Mouse (Mus musculus): ENCODE results near the gene Amigo3. TPM values are rescaled to one million over a fixed set of nuclear protein-coding genes. Genes with fewer than 3 reads are reported as not detected.
"Not testable (repeated sequence)": the region's sequence is repeated elsewhere in the genome, so short reads cannot be mapped to it uniquely, and the experiment has no call there.

Amigo3 gene
- total RNA-seq (2021): 3.5 and 9.6 TPM in 2 replicates
- long read RNA-seq, partial matches to known transcripts: 0 of 4 reads
- long read RNA-seq, other reads (novel, unspliced or antisense): 0 of 4 reads

DNA sequence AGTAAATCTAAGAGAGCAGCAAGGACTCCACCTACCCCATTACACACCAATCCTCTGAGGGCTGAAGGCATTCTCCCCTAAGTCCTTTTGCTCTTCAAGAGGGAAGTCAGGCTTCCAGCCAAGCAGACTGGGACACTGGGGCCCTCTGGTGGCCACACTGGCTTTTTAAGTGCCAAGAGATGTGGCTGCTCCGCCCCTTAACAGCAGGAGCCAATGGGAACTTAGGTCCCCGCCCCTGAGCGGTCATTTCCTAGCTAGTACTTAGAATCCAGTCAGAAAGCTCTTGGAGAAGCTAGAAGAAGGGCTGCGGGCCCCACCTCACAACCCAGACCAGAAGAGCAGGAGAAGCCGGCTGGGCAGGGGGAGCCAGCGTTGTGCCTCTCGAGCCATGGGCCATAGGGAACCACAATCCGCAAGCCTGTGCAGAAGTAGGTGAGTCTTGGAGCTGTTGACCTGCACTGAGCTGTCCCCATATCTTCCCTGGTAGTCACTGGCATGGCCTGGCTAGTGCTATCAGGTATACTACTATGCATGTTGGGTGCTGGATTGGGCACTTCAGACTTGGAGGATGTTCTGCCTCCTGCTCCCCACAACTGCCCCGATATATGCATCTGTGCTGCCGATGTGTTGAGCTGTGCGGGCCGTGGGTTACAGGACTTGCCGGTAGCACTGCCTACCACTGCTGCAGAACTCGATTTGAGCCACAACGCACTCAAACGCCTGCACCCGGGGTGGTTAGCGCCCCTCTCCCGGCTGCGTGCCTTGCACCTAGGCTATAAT lies at the start of gene Amigo3:
Amigo3 (plus strand) TSS at position 275 of the 780 bp plus-strand sequence.
- DNase-seq: peak; percentile 95

DNA sequence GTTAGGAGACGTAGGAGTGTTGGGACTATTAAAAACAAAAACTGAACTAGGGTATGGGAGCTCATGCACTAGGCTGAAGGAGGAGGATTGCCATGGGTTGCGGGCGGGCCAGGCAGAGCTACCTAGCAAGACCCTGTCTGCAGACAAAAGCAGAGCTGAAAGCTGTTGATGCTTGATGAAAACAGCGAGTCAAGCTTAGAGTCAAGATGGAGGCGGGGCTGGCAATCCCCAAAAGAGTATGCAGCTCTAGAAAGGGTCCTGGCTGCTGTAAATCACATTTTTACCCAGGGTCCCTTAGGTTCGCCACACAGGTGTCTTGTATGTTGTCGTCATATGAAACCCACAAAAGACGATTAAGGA lies 49.4 kb upstream of the Amigo3 start:
- no peak for DNase-seq

DNA sequence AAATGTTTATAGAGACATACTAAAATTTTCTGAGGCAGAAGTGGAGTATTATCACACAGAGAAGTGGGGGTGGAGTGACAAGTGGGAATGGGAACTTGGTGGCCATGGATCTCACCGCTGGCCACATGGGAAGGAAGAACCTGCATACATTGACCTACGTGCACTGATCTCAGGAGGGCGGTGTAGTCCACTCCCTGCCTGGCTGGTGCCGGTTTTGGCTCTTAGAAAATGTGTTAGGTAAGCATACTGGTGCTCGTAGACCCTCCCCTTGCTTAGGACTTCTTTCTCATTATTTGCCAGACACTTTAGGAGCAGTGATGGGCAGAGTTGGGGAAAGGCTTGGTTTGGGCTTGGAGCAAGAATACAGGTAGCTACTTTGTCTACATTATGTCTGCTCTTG lies 44.9 kb upstream of the Amigo3 start:
- no peak for DNase-seq

GRCm38 (mm10) chr9:108010385-108010784 lies 42.6 kb upstream of the Amigo3 start:
- DNase-seq: no peak

DNA sequence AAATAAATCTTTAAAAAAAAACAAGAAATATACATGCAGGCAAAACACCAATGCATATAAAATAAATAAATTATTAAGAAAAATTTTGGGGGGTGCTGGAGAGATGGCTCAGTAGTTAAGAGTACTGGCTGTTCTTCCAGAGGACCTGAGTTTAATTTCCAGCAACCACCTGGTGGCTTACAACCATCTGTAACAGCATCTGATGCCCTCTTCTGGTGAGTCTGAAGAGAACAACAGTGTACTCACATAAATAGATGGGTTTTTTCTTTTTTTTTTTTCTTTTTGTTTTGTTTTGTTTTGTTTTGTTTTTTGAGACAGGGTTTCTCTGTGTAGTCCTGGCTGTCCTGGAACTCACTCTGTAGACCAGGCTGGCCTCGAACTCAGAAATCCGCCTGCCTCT lies 39.4 kb upstream of the Amigo3 start:
- not testable (repeated sequence) for DNase-seq

GRCm38 (mm10) chr9:108017127-108017526 lies 35.8 kb upstream of the Amigo3 start:
- no peak for DNase-seq

DNA sequence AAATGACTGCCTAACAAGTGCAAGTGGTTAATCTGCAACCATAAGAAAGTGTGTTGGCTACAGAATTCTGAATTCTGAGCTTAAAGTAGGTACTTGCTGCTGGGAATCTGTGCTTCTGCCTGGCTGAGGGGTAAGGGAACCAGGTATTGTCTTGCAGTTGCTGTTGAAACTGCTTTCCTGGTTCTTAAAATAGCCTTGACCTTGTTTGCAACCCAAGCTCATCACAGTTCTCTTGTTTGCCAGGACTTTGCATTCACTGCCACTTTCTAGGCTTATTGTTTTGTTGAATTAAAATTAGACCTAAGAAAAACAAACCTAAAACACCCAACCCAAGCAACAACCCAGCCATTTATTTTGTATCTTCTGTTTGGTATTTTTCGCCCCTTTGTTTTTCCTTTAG lies 32.2 kb upstream of the Amigo3 start:
- DNase-seq: no peak

DNA sequence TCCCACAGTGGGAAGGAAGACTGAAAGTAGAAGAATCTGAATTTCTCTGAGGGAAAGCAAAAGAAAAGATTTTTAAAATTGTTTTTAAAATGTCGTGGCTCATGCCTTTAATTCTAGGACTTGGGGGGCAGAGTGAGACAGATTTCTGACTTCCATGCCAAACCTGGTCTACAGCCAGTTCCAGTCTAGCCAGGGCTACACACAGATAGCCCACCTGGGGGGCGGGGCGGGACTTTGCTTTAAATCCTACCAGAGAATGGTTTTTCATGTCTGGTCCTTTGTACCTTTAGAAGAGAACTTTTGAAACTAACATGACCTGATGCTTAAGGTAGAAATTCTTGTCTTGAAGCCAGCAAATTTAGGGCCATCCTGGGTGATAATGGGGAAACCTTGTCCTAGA lies 29.7 kb upstream of the Amigo3 start:
- no peak for DNase-seq

GRCm38 (mm10) chr9:108026584-108026983 lies 26.4 kb upstream of the Amigo3 start:
- no peak for DNase-seq

DNA sequence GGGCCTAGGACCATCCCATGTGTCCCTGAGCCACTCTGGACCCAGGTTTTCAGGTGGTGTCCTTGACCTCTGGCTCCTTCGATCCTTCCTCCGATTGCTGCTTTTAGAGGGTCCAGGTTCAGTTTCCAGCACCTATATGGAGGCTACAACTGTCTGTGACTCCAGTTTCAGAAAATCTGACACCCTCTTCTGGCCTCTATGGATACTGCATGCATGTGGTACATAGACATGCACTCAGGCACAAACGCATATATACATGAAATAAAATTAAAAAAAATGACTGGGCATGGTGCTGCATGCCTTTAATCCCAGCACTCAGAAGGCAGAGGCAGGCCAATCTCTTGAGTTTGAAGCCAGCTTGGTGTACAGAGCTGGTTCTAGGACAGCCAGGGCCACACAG lies 25.1 kb upstream of the Amigo3 start:
- DNase-seq: no peak

DNA sequence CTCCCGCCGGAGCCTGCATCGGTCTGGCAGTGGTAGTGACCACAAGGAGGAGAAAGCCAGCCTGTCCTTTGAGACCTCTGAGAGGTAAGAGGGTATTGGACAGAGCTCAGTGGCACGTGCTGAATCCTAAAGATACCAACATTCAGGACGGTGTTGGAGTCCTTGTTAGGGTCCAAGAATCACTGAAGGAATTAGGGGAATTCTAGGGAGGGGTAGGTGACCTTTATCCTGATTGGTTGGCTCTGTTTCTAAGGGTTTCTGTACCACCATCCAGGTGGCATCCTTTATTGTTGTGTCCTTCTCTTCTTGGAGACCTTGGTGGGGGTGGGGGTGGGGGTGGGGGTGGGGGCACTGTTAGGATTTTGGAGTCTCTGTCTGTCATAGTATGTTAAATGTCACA lies 20.8 kb upstream of the Amigo3 start:
- no peak for DNase-seq

DNA sequence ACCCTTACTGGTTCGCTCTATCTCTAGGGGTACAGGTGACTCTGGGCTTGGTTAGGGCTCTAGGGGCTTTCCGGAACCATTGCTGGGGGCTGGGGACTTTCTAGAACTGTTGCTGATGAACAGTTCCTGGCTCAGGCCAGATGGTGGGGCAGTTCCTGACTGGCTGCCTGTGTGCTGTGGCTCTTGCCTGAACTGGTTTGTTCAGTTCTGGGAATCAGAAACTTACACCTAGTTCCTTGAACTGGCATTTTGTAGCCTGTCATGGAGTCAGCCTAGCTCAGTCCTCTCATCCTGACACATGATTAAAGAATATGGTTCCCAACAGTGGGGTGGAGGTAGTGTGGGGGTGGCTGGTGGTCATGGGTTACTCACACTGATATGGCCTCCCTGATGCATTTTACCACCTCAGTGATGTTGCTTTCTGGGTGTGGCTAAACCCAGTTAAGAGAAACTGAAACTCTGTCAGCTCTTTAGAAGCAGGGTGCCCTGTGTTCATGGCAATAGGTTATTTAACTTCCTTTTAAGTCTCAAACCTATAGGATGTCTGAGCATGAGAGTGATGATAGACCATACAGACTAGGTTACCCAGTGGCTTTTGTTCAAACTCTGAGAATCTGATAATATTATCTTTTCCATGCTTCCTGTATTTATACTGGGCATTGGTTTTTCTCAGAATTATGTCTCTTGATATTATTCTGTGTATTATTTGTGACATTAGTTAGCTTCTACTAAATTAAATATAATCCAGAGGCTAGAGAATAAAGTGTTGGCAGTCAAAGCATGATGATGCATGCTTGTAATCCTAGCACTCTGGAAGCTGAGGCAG lies 17.4 kb upstream of the Amigo3 start:
- no peak for DNase-seq

DNA sequence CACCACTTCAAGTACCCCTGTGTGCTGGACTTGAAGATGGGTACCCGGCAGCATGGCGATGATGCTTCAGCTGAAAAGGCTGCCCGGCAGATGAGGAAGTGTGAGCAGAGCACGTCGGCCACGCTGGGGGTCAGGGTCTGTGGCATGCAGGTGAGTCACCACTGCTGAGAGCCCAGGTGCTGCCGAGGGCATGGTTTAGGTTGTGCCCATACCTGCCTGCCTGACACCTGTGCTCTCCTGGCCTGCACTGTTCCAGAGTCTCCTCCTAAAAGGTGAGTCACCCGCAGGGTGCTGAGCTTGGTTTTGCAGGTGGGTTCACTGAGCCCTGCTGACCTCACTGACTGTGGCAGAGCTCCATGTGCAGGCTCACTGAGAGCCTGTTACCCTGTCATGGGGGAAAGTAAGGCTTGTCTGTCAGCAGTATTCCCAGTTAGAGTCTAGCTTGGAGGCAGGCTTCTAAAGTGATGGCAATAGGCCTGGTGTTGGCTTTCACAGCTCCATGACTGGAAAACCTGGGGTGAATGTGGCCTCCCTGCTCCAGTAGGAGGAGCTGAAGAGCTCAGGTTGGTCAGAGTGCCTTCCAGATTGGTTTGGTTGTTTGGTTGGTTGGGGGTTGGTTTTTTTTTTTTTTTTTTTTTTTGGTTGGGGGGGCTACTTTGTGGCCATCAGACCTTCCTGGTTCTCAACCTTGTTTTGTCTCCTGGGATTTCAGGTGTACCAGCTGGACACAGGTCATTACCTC lies 8.0 kb upstream of the Amigo3 start:
- no peak for DNase-seq

DNA sequence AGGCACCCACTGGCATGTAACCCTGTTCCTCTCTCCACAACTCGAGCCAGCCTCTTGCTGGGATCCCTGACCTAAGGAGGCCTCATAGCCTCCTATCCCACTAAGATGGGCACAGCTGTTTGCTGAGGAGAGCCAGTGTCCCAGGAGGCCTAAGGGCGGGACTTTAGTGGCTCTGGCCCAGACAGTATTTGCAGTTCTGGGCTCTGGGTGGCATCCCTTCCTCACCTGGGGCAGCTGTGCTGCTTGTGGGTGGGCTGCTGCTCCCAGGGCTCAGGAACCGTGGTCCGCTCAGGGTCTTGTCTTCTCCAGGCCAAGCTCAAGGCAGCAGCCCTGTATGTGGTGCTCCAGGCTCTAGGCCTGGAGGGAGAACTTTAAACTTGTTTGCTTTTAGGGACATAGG lies 6.4 kb upstream of the Amigo3 start:
- DNase-seq: no peak

DNA sequence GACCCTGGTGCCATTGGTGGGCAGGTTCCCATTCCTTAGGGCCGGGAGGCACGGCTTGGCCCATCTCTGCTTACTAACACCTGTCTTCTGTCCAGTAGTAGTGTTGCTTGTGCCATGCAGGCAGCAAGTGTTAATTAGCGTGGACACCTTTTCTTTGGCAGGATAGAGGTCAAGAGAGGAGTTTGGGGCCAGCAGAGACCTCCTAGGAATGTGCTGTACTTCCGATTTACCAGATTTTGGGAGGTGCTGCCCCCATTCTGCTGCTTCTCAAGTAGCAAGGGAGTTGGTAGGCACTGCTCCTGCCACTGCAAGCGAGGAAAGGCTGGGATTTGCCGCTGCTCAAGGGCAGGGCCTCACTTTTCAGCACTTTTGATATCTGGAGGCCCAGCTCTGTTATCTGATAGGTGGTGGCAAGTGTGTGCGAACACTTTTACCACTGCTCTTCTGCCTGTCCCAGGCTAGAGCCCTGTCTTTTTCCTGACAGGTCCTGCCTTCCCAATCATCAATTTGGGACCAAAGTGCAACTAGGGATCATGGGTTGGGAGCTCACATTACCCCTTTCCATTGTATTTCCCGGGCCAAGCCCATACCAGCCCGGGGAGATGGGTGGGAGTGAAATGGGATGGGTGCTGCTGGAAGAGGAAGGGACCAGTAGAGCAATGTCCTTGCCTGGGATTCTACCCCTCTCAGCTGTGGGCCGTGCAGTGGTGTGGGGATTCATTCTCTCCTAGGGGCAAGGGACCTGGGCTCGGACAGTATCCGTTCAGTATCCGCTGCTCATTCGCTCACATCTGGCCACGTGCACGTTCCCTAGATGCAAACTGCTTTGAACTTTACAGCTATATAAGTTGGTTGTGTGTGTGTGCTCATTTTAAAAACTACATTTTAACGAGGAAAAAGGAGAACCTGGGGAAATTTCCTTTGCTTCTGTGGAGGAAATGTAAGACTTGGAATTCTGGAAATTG lies 5.1 kb upstream of the Amigo3 start:
- DNase-seq: no peak

DNA sequence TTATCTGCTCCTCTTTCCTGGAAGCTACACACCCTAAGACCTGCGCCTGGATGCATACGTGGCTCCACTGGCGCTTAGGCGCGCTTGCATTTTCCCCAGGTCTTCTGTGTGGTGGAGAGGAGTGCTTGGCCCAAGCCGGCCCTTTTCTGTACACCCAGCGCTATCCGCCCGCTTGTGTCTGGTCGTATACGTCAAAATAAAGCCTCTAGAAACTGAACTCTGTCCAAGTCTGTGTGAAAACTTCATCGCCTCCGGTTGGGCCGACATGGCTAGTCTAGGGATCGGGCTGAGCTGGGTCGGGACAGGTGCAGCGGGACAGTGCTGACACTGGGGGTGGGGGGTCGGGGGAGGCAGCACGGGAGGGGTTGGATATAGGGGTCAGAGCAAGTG lies 4.4 kb upstream of the Amigo3 start:
- no peak for DNase-seq

DNA sequence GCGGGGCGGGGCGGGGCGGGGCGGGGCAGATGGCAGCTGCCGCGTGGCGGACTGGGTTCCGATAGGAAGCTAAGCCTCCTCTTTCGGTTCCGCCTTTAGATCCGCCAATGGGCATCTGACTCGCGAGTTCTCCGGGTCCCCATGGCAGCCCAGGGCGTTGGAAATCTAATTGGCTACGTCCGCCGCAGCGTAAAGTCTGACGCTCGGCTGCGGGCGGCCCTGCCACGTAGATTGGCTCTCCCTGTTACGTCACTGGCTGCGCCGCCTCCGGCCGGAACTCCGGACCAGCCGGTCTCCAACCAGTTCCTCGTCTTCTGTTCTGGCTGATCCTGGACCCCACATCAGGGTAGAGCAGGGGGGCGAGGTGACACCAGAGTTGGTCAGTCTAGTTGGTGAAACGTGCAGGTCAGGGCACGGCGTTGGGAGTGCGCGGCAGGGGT lies 3.9 kb upstream of the Amigo3 start, which contains the start of gene Gmppb:
Gmppb (plus strand) TSS at position 227 of the 440 bp plus-strand sequence.
- DNase-seq: peak; percentile 95

DNA sequence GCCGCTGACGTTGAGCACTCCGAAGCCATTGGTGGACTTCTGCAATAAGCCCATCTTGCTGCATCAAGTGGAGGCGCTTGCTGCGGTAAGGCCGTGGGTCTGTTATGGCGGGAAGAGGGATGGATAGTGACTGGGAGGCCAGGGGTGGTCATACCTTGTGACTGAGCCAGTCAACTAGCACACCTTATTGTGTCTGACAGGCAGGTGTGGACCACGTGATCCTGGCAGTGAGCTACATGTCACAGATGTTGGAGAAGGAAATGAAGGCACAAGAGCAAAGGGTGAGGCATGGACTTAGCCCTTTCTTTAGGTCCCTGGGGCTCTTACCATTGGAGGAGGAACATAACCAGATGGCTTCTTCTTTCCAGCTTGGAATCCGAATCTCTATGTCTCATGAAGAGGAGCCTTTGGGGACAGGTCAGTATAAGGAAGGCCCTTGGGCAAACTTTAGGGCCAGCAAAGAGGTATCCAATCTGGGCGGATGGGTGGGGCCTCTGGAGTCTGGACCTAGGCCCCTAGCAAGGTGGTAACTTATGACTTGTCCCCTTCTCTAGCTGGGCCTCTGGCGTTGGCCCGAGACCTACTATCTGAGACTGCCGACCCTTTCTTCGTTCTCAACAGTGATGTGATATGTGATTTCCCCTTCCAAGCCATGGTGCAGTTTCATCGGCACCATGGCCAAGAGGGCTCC lies 3.3 kb upstream of the Amigo3 start:
- no peak for DNase-seq

DNA sequence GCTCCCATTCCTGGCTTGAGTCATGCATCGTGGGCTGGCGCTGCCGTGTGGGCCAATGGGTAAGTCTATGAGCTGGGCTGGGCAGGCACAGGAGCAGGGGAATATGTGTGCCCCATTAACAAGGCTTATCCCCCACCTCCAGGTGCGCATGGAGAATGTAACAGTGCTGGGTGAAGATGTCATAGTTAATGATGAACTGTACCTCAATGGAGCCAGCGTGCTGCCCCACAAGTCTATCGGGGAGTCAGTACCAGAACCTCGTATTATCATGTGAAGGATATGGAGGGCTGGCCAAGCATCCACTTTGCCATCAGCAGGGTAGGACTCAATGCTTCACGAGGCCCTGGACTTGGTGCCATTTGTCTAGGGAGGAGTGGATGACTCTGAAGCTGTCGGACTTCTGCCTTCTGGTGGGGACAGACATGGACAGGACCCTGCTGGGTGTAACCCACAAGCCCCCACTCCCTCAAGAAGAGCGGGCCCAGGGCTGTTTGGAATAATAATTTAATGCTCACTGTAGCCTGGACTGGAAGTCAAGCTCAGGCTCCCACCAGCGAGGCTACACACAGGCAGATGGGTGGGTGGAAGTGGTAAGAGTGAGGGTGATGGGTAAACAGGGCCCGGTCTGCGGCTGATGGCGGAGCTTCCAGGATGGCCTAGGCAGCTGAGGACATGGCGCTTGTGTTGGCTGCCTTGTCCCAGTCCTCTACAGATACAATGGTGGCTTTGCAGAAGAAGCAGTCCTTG lies 1.6 kb upstream of the Amigo3 start:
- DNase-seq: no peak

- DNase-seq: no peak
Observed at GRCm38 (mm10) chr9:108051931-108052220, 1.1 kb upstream of the Amigo3 start.
